Mouse (Mus musculus): ENCODE measurements around the gene Lsmem1. TPM values are rescaled to one million over a fixed set of nuclear protein-coding genes. Genes with fewer than 3 reads are reported as not detected.

Gene Lsmem1
- polyA plus RNA-seq, 1 experiment from 2014 or later: 0.29 TPM

DNA sequence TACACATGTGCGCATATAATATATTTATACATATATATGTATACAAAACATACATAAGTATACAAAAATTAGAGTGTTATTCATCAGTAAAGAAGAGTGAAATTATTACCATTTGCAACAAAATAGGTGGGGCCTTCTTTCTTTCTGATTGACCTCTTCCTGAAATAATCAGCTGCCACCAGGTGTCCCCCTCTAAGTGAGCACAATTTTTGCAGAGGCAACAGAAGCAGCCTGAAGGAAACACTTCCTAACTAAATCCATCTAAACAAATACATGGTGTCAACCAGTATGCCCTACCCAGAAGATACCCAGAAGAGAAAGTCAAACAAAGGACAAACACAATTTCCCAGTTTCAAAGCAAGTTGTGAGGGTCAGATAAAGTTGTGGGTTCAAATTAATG lies 29.6 kb downstream of the Lsmem1 start:
- no peak overlapping the region for H3K27ac ChIP-seq
- H3K27me3 ChIP-seq: no peaks in the 10 kb centered on the region
- H3K9me3 ChIP-seq: no peaks in the 10 kb centered on the region
- 97% methylated on average over 1 of the region's 1 CpGs for WGBS
- no peaks in the 10 kb centered on the region for H3K4me1 ChIP-seq
- H3K4me3 ChIP-seq: no peak overlapping the region
- no peak for ATAC-seq (ENCODE audit: insufficient number of reproducible peaks, insufficient read depth, low FRiP score, low TSS enrichment)
- H3K4me2 ChIP-seq (replicated peaks): no peak overlapping the region
- H3K9ac ChIP-seq: no peak overlapping the region
- no peaks in the 10 kb centered on the region for H3K36me3 ChIP-seq

DNA sequence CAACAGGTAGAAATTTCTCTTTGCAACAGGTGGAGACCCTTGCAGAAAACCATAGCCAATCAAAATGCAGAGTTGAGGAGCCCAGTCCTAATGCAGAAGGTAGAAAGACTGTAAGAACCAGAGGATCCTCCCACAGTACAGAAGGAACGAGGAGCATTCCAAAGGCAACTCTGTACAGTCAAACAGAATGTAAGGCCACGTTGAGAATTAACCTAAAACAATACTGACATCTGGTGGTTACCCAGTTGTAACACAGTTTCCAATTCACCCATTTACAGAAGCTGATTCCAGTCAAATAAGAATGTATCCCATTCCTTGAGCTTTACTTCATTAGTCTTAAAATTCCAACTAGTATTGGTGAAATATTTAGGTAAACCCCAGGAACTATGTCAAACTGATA lies 34.7 kb downstream of the Lsmem1 start:
- H3K9ac ChIP-seq: no peak overlapping the region
- no peaks in the 10 kb centered on the region for H3K27me3 ChIP-seq
- H3K4me1 ChIP-seq: no peaks in the 10 kb centered on the region
- no peak overlapping the region for H3K4me3 ChIP-seq
- H3K27ac ChIP-seq: no peak overlapping the region
- H3K9me3 ChIP-seq: no peaks in the 10 kb centered on the region
- 8% methylated on average over 2 of the region's 2 CpGs for WGBS
- H3K4me2 ChIP-seq (replicated peaks): no peak overlapping the region
- ATAC-seq (ENCODE audit: insufficient number of reproducible peaks, insufficient read depth, low FRiP score, low TSS enrichment): no peak
- H3K36me3 ChIP-seq: no peaks in the 10 kb centered on the region

GRCm38 (mm10) chr12:40160777-40161176 lies 38.5 kb downstream of the Lsmem1 start:
- 81% methylated on average over 2 of the region's 2 CpGs for WGBS
- H3K4me1 ChIP-seq: no peaks in the 10 kb centered on the region
- no peak for ATAC-seq (ENCODE audit: insufficient number of reproducible peaks, insufficient read depth, low FRiP score, low TSS enrichment)
- no peak overlapping the region for H3K4me2 ChIP-seq (replicated peaks)
- no peak overlapping the region for H3K9ac ChIP-seq
- no peak overlapping the region for H3K27ac ChIP-seq
- H3K4me3 ChIP-seq: no peak overlapping the region
- no peaks in the 10 kb centered on the region for H3K27me3 ChIP-seq
- H3K36me3 ChIP-seq: no peaks in the 10 kb centered on the region
- no peaks in the 10 kb centered on the region for H3K9me3 ChIP-seq

DNA sequence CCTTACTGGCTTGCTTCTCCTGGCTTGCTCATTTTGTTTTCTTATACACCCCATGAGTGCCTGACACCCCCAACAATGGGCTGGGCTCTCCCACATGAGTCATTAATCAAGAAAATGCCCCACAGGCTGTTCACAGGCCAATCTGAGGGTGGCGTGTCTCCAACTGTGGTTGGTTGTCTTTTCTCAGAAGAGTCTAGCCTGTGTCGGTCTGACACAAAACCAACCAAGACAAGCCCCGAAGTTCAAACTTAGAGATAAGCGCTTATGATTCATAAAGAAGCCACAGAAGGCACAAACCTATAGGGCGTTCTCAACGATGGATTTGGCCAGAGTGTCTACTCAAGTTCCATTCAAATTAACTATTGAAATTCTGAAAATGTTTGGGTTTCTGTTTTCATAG lies 45.1 kb downstream of the Lsmem1 start:
- H3K4me1 ChIP-seq: no peaks in the 10 kb centered on the region
- H3K4me2 ChIP-seq (replicated peaks): no peak overlapping the region
- H3K27ac ChIP-seq: no peak overlapping the region
- H3K4me3 ChIP-seq: no peak overlapping the region
- whole genome bisulfite sequencing: 91% methylated on average over 6 of the region's 6 CpGs
- H3K9me3 ChIP-seq: no peaks in the 10 kb centered on the region
- H3K36me3 ChIP-seq: no peaks in the 10 kb centered on the region
- H3K9ac ChIP-seq: no peak overlapping the region
- no peak for ATAC-seq (ENCODE audit: insufficient number of reproducible peaks, insufficient read depth, low FRiP score, low TSS enrichment)
- no peaks in the 10 kb centered on the region for H3K27me3 ChIP-seq

DNA sequence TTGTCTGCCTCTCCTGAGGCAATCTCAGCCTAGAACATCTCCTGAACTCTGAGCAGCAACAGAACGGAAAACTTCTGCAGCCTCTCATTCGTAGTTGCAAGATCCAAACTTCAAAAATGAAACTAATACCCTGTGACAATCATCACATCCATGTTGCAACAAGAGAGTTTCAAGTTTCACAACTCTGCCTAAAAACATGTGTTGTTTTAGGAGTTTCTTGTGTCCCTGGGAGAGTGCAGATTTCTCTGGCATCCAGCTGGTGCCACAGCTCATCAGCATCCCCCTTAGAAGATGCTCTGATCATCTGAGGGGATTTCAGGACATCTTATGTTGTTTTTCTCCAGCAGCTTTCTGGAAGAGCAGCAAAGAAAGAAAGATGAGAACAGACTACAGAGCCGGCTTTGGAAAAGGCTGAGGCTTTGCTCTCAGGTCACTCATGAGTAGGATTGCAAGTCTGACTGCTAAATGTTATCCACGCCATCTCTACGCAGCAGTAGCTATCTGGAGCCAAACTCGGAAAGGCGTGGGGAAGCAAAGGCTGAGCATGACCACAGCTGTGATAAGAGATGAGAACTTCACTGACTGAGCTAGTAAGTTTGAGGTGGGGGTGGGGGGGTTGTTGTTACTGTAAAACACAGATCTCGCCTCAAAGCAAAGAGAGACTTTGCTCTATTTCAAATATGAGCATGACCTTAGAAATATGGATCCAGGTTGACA lies 46.8 kb downstream of the Lsmem1 start:
- ATAC-seq (ENCODE audit: insufficient number of reproducible peaks, insufficient read depth, low FRiP score, low TSS enrichment): no peak
- H3K9ac ChIP-seq: no peak overlapping the region

GRCm38 (mm10) chr12:40147319-40147718 lies 52.0 kb downstream of the Lsmem1 start:
- Histone ChIP-seq H3K27ac (no peak overlapping the region), H3K4me1 (no peaks in the 10 kb centered on the region), H3K36me3 (no peaks in the 10 kb centered on the region), H3K4me2 (replicated peaks) (no peak overlapping the region), H3K27me3 (no peaks in the 10 kb centered on the region), H3K4me3 (no peak overlapping the region), H3K9me3 (no peaks in the 10 kb centered on the region), H3K9ac (no peak overlapping the region)
- no peak for ATAC-seq (ENCODE audit: insufficient number of reproducible peaks, insufficient read depth, low FRiP score, low TSS enrichment)
- 89% methylated on average over 4 of the region's 4 CpGs for WGBS

More for the DNA sequence above, 46.8 kb downstream of the Lsmem1 start:
- no peaks in the 10 kb centered on the region for H3K4me1 ChIP-seq
- no peak overlapping the region for H3K4me3 ChIP-seq
- H3K27ac ChIP-seq: 0 out of 2 replicates have a peak overlapping the region, but pooled peaks have one; percentile 46
- no peaks in the 10 kb centered on the region for H3K27me3 ChIP-seq
- no peak overlapping the region for H3K4me2 ChIP-seq (replicated peaks)
- H3K36me3 ChIP-seq: no peaks in the 10 kb centered on the region
- 53% methylated on average over 8 of the region's 8 CpGs for WGBS
- no peaks in the 10 kb centered on the region for H3K9me3 ChIP-seq

DNA sequence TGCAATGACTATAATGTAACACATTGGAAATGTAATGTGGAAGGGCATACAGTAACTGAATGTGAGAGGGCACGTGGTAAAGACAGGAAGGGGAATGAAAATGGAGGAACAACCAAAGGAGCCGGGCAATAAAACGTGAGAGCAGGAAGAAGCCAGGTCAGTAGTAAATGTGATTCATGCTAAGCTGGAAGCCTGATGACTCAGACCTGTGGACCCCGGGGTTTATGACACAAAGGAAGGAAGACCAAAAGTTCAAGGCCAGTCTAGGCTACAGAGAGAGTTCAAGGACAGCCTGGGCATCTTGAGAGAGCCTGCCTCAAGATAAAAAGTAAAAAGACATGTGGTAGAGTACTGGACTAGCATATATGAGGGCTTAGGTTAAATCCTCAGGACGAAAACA lies 52.8 kb downstream of the Lsmem1 start:
- 79% methylated on average over 5 of the region's 5 CpGs for WGBS
- Histone ChIP-seq H3K27me3 (no peaks in the 10 kb centered on the region), H3K4me1 (no peaks in the 10 kb centered on the region), H3K9me3 (no peaks in the 10 kb centered on the region), H3K9ac (no peak overlapping the region), H3K4me2 (replicated peaks) (no peak overlapping the region), H3K36me3 (no peaks in the 10 kb centered on the region), H3K4me3 (no peak overlapping the region), H3K27ac (no peak overlapping the region)
- no peak for ATAC-seq (ENCODE audit: insufficient number of reproducible peaks, insufficient read depth, low FRiP score, low TSS enrichment)

GRCm38 (mm10) chr12:40140706-40141105 lies 58.6 kb downstream of the Lsmem1 start:
- Histone ChIP-seq H3K27me3 (0 out of 2 replicates have a peak, but pooled peaks cover 2% of the 10 kb centered on the region), H3K9ac (no peak overlapping the region), H3K36me3 (no peaks in the 10 kb centered on the region), H3K27ac (no peak overlapping the region), H3K4me3 (no peak overlapping the region), H3K4me1 (no peaks in the 10 kb centered on the region), H3K4me2 (replicated peaks) (no peak overlapping the region), H3K9me3 (no peaks in the 10 kb centered on the region)
- ATAC-seq (ENCODE audit: insufficient number of reproducible peaks, insufficient read depth, low FRiP score, low TSS enrichment): no peak
- WGBS: 75% methylated on average over 5 of the region's 5 CpGs

- no peaks in the 10 kb centered on the region for H3K36me3 ChIP-seq
- no peak overlapping the region for H3K9ac ChIP-seq
- WGBS: 91% methylated on average over 8 of the region's 8 CpGs
- H3K4me1 ChIP-seq: no peaks in the 10 kb centered on the region
- H3K4me3 ChIP-seq: no peak overlapping the region
- H3K27ac ChIP-seq: no peak overlapping the region
- H3K27me3 ChIP-seq: peaks cover 8% of the 10 kb centered on the region; the same call in 1 of the 2 replicates
- no peak overlapping the region for H3K4me2 ChIP-seq (replicated peaks)
- ATAC-seq (ENCODE audit: insufficient number of reproducible peaks, insufficient read depth, low FRiP score, low TSS enrichment): no peak
- H3K9me3 ChIP-seq: no peaks in the 10 kb centered on the region
These were observed 59.6 kb downstream of the Lsmem1 start for GRCm38 (mm10) chr12:40139484-40140245.

- Histone ChIP-seq H3K9ac (no peak overlapping the region), H3K4me2 (replicated peaks) (peak overlapping the region; percentile 82), H3K4me3 (peak overlapping the region; percentile 44; the same call in 1 of the 2 replicates), H3K27ac (no peak overlapping the region), H3K36me3 (no peaks in the 10 kb centered on the region), H3K27me3 (peaks cover 39% of the 10 kb centered on the region), H3K4me1 (peaks cover 9% of the 10 kb centered on the region), H3K9me3 (no peaks in the 10 kb centered on the region)
- 0 out of 2 replicates have a peak, but pooled peaks have one; percentile 41 for ATAC-seq (ENCODE audit: insufficient number of reproducible peaks, insufficient read depth, low FRiP score, low TSS enrichment)
- WGBS: 44% methylated on average over 11 of the region's 11 CpGs
These were observed 64.8 kb downstream of the Lsmem1 start for GRCm38 (mm10) chr12:40134529-40134928.

DNA sequence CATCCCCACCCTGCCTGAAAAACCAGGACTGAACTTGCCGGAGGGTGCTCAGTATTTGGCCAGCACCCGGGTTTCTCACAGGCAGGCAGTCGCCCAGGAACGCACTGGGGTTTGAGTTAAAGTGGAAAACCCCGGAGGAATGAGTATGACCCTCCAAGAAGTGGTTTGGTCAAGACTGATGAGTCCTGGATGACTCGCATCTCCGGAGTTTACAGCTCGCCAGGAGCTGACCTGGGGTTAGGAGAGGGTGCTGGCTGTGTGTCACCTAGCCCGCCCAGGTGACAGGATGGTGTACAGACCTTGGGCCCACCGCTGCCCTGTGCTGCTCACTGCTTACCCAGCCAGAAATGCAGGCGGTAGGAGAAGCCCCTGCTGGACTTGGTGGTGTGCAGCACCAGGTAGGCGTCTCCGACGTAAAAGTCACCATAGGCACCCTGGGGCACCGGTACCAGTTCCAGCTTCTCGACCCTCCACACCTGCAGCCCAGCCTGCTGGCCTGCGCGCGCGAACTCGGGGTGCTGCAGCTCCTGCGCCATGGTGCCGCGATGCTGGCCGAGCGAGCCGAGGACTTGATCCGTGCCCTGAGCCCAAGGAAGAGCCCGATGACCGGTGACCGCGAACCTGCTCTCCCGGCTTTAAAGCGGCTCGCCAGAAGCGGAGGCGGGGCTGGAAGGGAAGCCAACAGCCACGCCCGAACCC lies 65.6 kb downstream of the Lsmem1 start, which contains the start of gene Scin:
Gene Scin, minus strand, starts transcription at position 656 of the 699 bp plus-strand sequence.
- H3K9ac ChIP-seq: peak within 1 kb of the TSS; percentile 37
- H3K9me3 ChIP-seq: no peaks in the 10 kb centered on the region
- H3K36me3 ChIP-seq: no peaks in the 10 kb centered on the region
- H3K27ac ChIP-seq: no peak within 1 kb of the TSS
- H3K4me3 ChIP-seq: peak within 1 kb of the TSS; percentile 44
- 1% methylated on average over 39 of the region's 39 CpGs for WGBS
- peak; percentile 41; the same call in 1 of the 2 replicates for ATAC-seq (ENCODE audit: insufficient number of reproducible peaks, insufficient read depth, low FRiP score, low TSS enrichment)
- peaks cover 39% of the 10 kb centered on the region for H3K27me3 ChIP-seq
- H3K4me1 ChIP-seq: peaks cover 9% of the 10 kb centered on the region
- H3K4me2 ChIP-seq (replicated peaks): peak within 1 kb of the TSS; percentile 82
